Mouse (Mus musculus) CD4-positive, CD25-positive, alpha-beta regulatory T cell, adult 4 months (primary cell): Measurements from ENCODE around the gene H2-T23. TPM values are rescaled to one million over a fixed set of nuclear protein-coding genes. Genes with fewer than 3 reads are reported as not detected.
"Not testable (repeated sequence)": the region's sequence is repeated elsewhere in the genome, so short reads cannot be mapped to it uniquely, and the experiment has no call there.

Source experiments
- ATAC-seq: one replicate; pipeline ENCODE4 v1.8.0; 2017
- polyA plus RNA-seq, 2 experiments: library from polyadenylated mRNA; unstranded; fragments of 100-300 nt; shearing (Covaris generic); gene quantifications; one replicate each; pipeline ENCODE4 v1.2.1; 2017

H2-T23 gene
- polyA plus RNA-seq, 2 experiments from 2014 or later, result 829 to 1,151 TPM

- no peak for ATAC-seq
Observed at GRCm38 (mm10) chr17:36022922-36023321, 9.7 kb downstream of the H2-T23 start.

- ATAC-seq, result no peak
Observed at GRCm38 (mm10) chr17:36022098-36022497, 10.6 kb downstream of the H2-T23 start.

DNA sequence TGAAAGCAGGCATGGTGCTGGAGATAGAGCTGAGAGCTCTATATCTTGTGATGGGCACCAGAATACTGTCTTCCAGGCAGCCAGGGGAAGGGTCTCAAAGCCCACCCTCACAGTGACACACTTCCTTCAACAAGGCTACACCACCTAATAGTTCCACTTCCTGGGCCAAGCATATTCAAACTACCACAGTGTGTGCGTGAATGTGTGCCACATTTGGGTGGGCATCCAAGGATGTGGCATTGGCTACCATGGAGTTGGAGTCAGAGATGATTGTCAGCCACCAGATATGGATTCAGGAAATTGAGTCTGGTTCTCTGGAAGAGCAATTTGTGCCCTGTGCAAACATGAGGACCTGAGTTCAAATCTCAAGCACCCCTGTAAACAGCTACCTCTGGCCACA, 11.3 kb downstream of the H2-T23 start:
- no peak for ATAC-seq

- peak; percentile 84 for ATAC-seq
Observed at GRCm38 (mm10) chr17:36020191-36021073, 12.2 kb downstream of the H2-T23 start, which contains the start of gene H2-T24. TSS of gene H2-T24 (minus strand) at chr17:36020560.

- ATAC-seq, result no peak
Observed at GRCm38 (mm10) chr17:36019519-36019918, 13.1 kb downstream of the H2-T23 start.

DNA sequence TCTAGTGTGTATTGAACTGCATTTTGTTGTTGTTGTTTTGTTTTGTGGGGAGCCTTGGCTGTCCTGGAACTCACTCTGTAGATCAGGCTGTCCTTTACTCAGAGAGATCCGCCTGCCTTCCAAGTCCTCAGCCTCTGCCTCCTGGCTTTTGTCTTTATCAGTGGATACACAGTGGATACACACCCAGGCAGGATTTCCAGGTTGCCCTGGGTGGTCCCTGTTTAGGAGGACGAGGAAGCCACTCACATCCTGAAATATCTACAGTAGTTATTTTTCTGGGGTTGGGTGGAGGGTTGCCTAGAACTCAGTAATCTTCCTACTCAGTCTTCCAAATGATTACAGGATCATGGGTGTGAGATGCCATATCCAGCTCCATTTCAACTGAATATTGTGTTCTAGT, 13.7 kb downstream of the H2-T23 start:
- ATAC-seq, result no peak

DNA sequence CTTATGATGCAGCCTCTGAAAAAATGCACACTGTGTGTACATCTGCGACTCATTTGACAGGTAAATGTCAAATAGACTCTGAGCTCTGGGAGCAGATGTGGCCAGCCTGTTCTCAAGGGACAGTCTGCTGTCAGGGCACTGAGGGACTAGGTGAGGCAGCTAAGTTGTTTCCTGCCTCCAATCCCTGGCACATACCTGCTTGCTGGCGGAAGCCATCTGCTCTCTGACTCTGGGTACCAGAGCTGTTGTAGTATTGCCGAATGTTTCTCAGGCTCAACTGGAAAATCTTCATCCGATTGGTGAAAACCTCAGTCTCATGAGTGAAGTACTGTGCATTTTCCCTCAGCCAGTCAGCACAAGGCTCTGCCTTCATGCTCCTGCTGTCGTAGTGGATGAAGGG, 15.6 kb downstream of the H2-T23 start:
- ATAC-seq, result no peak

- ATAC-seq, result no peak
Observed at GRCm38 (mm10) chr17:36014977-36015376, 17.7 kb downstream of the H2-T23 start.

GRCm38 (mm10) chr17:36004409-36004808, 28.2 kb downstream of the H2-T23 start:
- ATAC-seq, result not testable (repeated sequence)

DNA sequence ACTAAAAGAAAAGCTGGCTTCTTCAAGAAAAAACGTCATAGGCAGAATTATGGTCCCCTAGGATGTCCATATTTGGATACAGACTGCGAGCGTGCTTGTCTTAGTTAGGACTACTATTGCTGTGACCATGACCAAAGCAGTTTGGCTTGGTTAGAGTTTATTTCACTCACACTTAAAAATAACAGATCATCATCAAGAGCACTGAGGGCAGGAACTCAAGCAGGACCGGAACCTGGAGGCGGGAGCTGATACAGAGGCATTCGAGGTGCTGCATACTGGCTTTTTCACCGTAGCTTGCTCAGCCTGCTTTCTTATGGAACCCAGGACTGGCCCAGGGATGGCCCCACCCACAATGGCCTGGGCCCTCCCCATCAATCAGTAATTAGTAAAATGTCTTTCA, 29.3 kb downstream of the H2-T23 start:
- ATAC-seq, result no peak

DNA sequence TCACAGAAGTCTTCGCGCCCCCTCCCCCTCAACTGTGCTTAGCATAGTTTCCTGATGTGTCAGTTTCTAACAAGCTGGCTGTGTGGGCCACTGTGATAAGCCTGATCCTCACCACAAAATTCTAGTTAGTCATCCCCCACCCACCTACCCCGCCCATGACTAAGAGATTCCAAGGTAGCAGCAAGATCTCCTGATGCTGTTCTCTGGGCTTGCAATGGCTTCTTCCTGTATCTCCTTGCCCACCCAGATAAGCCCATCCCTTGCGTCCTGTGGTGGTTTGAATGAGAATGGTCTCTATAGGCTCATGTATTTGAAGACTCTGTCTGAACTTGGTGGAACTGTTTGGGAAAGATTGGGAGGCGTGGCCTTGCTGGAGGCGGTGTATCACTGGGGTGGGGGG, 30.7 kb downstream of the H2-T23 start:
- ATAC-seq, result peak; percentile 7

GRCm38 (mm10) chr17:36001121-36001897, 31.3 kb downstream of the H2-T23 start:
- ATAC-seq, result peak; percentile 35

- ATAC-seq, result no peak
Observed at GRCm38 (mm10) chr17:36000349-36000748, 32.3 kb downstream of the H2-T23 start.

DNA sequence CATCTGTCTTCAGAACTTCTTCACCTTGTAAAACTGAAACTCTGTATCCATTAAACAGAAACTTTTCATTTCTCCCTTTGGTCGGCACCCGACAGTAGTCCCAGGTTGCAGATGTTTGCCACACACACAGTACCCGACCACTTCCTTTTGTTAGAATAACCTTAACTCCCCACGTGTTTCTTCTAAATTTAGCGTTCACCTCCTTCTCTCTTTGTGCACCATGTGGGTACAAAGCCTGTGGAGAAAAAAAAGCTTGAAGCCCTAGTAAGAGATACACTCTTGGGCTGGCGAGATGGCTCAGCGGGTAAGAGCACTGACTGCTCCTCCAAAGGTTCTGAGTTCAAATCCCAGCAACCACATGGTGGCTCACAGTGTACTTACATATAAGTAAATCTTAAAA, 33.3 kb downstream of the H2-T23 start:
- peak; percentile 69 for ATAC-seq

- ATAC-seq, result no peak
Observed at GRCm38 (mm10) chr17:35998545-35999305, 33.9 kb downstream of the H2-T23 start.

GRCm38 (mm10) chr17:35997713-35998510, 34.7 kb downstream of the H2-T23 start:
- no peak for ATAC-seq

GRCm38 (mm10) chr17:35996949-35997348, 35.7 kb downstream of the H2-T23 start:
- peak; percentile 55 for ATAC-seq

DNA sequence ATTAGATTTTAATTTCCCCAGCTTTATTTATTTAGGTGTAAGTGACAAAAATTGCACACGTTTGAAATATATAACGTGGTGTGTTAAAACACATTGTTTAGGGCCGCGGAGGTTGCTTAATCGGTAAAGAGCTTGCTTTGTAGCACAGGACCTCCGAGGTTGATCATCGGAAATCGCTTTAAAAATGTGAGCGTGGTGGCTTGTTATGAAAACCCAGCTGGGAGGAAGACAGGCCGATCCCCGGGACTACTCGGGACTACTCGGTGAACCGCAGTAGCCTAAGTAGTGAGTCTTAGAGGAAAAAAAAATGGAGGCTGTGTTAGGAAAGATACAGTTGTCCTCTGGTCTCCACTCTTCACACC, 37.8 kb downstream of the H2-T23 start:
- no peak for ATAC-seq

GRCm38 (mm10) chr17:35994175-35994878, 38.3 kb downstream of the H2-T23 start:
- peak; percentile 22 for ATAC-seq

- ATAC-seq, result peak; percentile 63
Observed at GRCm38 (mm10) chr17:35993675-35994074, 39.0 kb downstream of the H2-T23 start.

DNA sequence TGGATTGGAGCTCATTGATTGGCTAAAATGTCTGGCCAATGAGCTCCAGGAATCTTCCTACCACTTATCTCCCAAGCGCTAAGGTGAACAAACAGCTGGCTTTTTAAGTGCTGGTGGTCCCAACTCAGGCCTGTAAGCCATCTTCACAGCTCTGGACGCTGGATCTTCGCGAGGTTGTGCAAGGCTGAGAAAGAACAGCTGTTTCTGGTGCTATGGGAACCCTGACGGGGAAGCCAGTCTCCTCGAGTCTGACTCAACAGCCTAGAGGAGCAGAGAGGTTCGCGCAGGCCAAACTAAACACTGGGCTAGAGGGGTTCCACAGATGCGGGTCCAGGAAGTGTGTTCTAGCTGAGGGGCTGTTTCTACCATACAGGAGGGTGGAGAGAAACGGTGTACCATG, 40.9 kb downstream of the H2-T23 start:
- ATAC-seq, result no peak
